Mouse (Mus musculus): ENCODE measurements at regions not wholly inside any gene's neighbourhood (a gene's known extent, or its start where the extent isn't known, plus 50 kb on each side); places are given as distances from the start of the nearest gene placed in this dataset.

DNA sequence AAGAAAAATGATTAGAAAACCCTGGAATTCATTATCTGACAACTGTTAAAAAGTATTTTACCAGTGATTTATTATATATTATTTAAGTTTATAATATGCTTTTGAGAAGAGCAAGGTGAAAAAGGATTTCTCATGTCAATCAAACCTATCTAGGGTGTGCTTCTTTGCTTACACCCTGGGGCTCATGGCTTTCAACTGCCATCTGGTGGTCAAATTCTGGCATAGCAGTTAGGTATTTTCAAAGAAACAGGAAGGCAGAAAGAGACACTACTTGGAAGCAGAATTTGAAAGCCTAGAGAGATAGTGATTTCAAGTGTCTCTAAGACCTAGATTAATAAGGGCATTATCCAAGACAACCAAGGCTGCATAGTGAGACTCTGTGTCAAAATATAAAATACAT is 167.8 kb upstream of the Amot start:
- Histone ChIP-seq H3K4me3 (ENCODE audit: control insufficient read depth in 1 of 2, insufficient read depth in 1 of 2, low read depth in 2 of 2, low read length in 2 of 2) (no peak overlapping the region), H3K9ac (ENCODE audit: control insufficient read depth, low read depth, low read length, poor library complexity, severe bottlenecking) (no peak overlapping the region), H3K27me3 (ENCODE audit: control insufficient read depth in 1 of 2, insufficient read depth in 2 of 2, low read length in 2 of 2) (no peaks in the 10 kb centered on the region), H3K36me3 (ENCODE audit: control insufficient read depth in 1 of 2, insufficient read depth in 2 of 2, low read length in 2 of 2) (no peaks in the 10 kb centered on the region), H3K4me1 (ENCODE audit: control insufficient read depth in 1 of 2, insufficient read depth in 2 of 2, low read length in 2 of 2) (no peaks in the 10 kb centered on the region), H3K9me3 (replicated peaks; ENCODE audit: insufficient read depth, low read length) (no peaks in the 10 kb centered on the region), H3K79me2 (ENCODE audit: control insufficient read depth, insufficient read depth, low read length, poor library complexity) (no peaks in the 10 kb centered on the region), H3K27ac (ENCODE audit: control insufficient read depth, low read depth, low read length) (no peak overlapping the region)
- DNase-seq (ENCODE audit: low read depth, low spot score): peak; percentile 81
- TF ChIP-seq HCFC1 (IDR thresholded peaks at IDR 0.05; ENCODE audit: low read depth, low read length) (no peak), MAX (IDR thresholded peaks at IDR 0.05; ENCODE audit: low read length) (no peak), MAFK (IDR thresholded peaks at IDR 0.05; ENCODE audit: borderline replicate concordance, low read depth, low read length) (no peak), NRF1 (IDR thresholded peaks at IDR 0.05; ENCODE audit: insufficient read depth, low read depth, low read length, poor library complexity, severe bottlenecking) (no peak), TCF12 (IDR thresholded peaks at IDR 0.05; ENCODE audit: low read depth, low read length) (no peak), CTCF (IDR thresholded peaks at IDR 0.05 in 2 of 3, conservative IDR thresholded peaks at IDR 0.05 in 1 of 3; ENCODE audit: control insufficient read depth in 1 of 3, insufficient read depth in 1 of 3, low read depth in 2 of 3, low read length in 3 of 3, poor library complexity in 1 of 3, severe bottlenecking in 1 of 3) (peak; percentile 67 to 93 (median 82)), CHD2 (IDR thresholded peaks at IDR 0.05; ENCODE audit: low read length) (no peak), POLR2A (IDR thresholded peaks at IDR 0.05; ENCODE audit: control insufficient read depth in 1 of 2, insufficient read depth in 1 of 2, low read depth in 1 of 2, low read length in 2 of 2, poor library complexity in 1 of 2) (no peak), ELF1 (IDR thresholded peaks at IDR 0.05; ENCODE audit: low read depth, low read length) (no peak), TAL1 (IDR thresholded peaks at IDR 0.05; ENCODE audit: low read length) (no peak), EP300 (IDR thresholded peaks at IDR 0.05; ENCODE audit: low read depth in 1 of 2, low read length in 2 of 2) (no peak), BHLHE40 (IDR thresholded peaks at IDR 0.05; ENCODE audit: borderline replicate concordance, low read depth, low read length) (no peak), USF2 (IDR thresholded peaks at IDR 0.05; ENCODE audit: borderline replicate concordance in 1 of 2, insufficient read depth in 1 of 2, low read depth in 1 of 2, low read length in 2 of 2) (no peak), JUND (IDR thresholded peaks at IDR 0.05; ENCODE audit: low read depth, low read length) (no peak), MXI1 (IDR thresholded peaks at IDR 0.05; ENCODE audit: low read depth, low read length) (no peak), ETS1 (IDR thresholded peaks at IDR 0.05; ENCODE audit: low read depth, low read length) (no peak), ZKSCAN1 (IDR thresholded peaks at IDR 0.05; ENCODE audit: low read depth, low read length) (no peak), ZMIZ1 (IDR thresholded peaks at IDR 0.05; ENCODE audit: low read depth, low read length) (no peak), RAD21 (IDR thresholded peaks at IDR 0.05; ENCODE audit: low read depth, low read length) (peak; percentile 95), MYB (IDR thresholded peaks at IDR 0.05; ENCODE audit: low read depth, low read length) (no peak), MEF2A (IDR thresholded peaks at IDR 0.05; ENCODE audit: extremely low read depth, insufficient replicate concordance, low read depth, low read length, poor library complexity, severe bottlenecking) (no peak), NELFE (IDR thresholded peaks at IDR 0.05; ENCODE audit: low read depth, low read length) (no peak), USF1 (IDR thresholded peaks at IDR 0.05; ENCODE audit: low read depth, low read length) (no peak), ZC3H11A (IDR thresholded peaks at IDR 0.05; ENCODE audit: low read depth, low read length) (peak; percentile 91), GABPA (IDR thresholded peaks at IDR 0.05; ENCODE audit: low read depth, low read length) (no peak), CHD1 (IDR thresholded peaks at IDR 0.05; ENCODE audit: low read depth, low read length) (no peak), MAZ (IDR thresholded peaks at IDR 0.05; ENCODE audit: low read depth, low read length) (no peak), POLR2AphosphoS5 (IDR thresholded peaks at IDR 0.05; ENCODE audit: borderline replicate concordance, low read depth, low read length) (no peak), E2F4 (IDR thresholded peaks at IDR 0.05; ENCODE audit: borderline replicate concordance, low read depth, low read length) (no peak), GATA1 (IDR thresholded peaks at IDR 0.05; ENCODE audit: low read depth, low read length) (no peak), POLR2AphosphoS2 (IDR thresholded peaks at IDR 0.05; ENCODE audit: low read length) (no peak), SMC3 (IDR thresholded peaks at IDR 0.05; ENCODE audit: low read depth, low read length) (peak; percentile 97), TBP (IDR thresholded peaks at IDR 0.05; ENCODE audit: low read depth, low read length) (no peak), ZNF384 (IDR thresholded peaks at IDR 0.05; ENCODE audit: low read depth, low read length) (peak; percentile 13; the same call in 1 of the 2 replicates), RCOR1 (IDR thresholded peaks at IDR 0.05; ENCODE audit: low read depth, low read length) (no peak), MYC (IDR thresholded peaks at IDR 0.05; ENCODE audit: low read depth, low read length) (0 out of 2 replicates have a peak, but pooled peaks have one; percentile 36), SIN3A (IDR thresholded peaks at IDR 0.05; ENCODE audit: low read length) (no peak), UBTF (IDR thresholded peaks at IDR 0.05; ENCODE audit: borderline replicate concordance, insufficient read depth, low read depth, low read length) (no peak), KAT2A (conservative IDR thresholded peaks at IDR 0.05; ENCODE audit: low read depth, low read length) (no peak)
